Mouse (Mus musculus): ENCODE measurements around the gene Platr17. TPM values are rescaled to one million over a fixed set of nuclear protein-coding genes. Genes with fewer than 3 reads are reported as not detected.

Gene Platr17
- total RNA-seq, 2 experiments from 2014 or later, result not detected

- DNase-seq, result peak; percentile 59
- intact Hi-C loops (cut with DNase I), result no loop called here
Measured at GRCm38 (mm10) chr17:33919351-33920281, 14.7 kb downstream of the Platr17 start.

GRCm38 (mm10) chr17:33920282-33921097 is 15.6 kb downstream of the Platr17 start:
- intact Hi-C loops (cut with DNase I), result no loop called here
- DNase-seq, result peak; percentile 85

GRCm38 (mm10) chr17:33921361-33921760 is 16.4 kb downstream of the Platr17 start:
- no peak for DNase-seq
- intact Hi-C loops (cut with DNase I), result no loop called here

GRCm38 (mm10) chr17:33924577-33925283 is 19.8 kb downstream of the Platr17 start:
- intact Hi-C loops (cut with DNase I), result no loop called here
- DNase-seq, result no peak

- intact Hi-C loops (cut with DNase I), result no loop called here
- no peak for DNase-seq
Measured at GRCm38 (mm10) chr17:33925406-33926116, 20.6 kb downstream of the Platr17 start.

GRCm38 (mm10) chr17:33926207-33926932 is 21.4 kb downstream of the Platr17 start:
- no peak for DNase-seq
- intact Hi-C loops (cut with DNase I), result no loop called here

GRCm38 (mm10) chr17:33928251-33928947 is 23.5 kb downstream of the Platr17 start:
- intact Hi-C loops (cut with DNase I), result no loop called here
- no peak for DNase-seq

- peak; percentile 96 for DNase-seq
- intact Hi-C loops (cut with DNase I), result no loop called here
Measured at GRCm38 (mm10) chr17:33929371-33930279, 24.7 kb downstream of the Platr17 start, which contains the start of gene Rgl2. Gene Rgl2 (plus strand): TSS chr17:33929543.

- DNase-seq, result no peak
- intact Hi-C loops (cut with DNase I), result no loop called here
Measured at GRCm38 (mm10) chr17:33930280-33931158, 25.6 kb downstream of the Platr17 start.

- intact Hi-C loops (cut with DNase I), result no loop called here
- DNase-seq, result no peak
Measured at GRCm38 (mm10) chr17:33931159-33931866, 26.4 kb downstream of the Platr17 start.

- intact Hi-C loops (cut with DNase I), result no loop called here
- no peak for DNase-seq
Measured at GRCm38 (mm10) chr17:33931947-33932346, 27.0 kb downstream of the Platr17 start.

- no peak for DNase-seq
- intact Hi-C loops (cut with DNase I), result no loop called here
Measured at GRCm38 (mm10) chr17:33932448-33932847, 27.5 kb downstream of the Platr17 start.

- intact Hi-C loops (cut with DNase I), result no loop called here
- DNase-seq, result no peak
Measured at GRCm38 (mm10) chr17:33932970-33933369, 28.0 kb downstream of the Platr17 start.

GRCm38 (mm10) chr17:33935422-33936055 is 30.6 kb downstream of the Platr17 start:
- intact Hi-C loops (cut with DNase I), result no loop called here
- no peak for DNase-seq

- DNase-seq, result no peak
Measured at GRCm38 (mm10) chr17:33936993-33937392, 32.1 kb downstream of the Platr17 start.

GRCm38 (mm10) chr17:33938783-33939182 is 33.8 kb downstream of the Platr17 start:
- intact Hi-C loops (cut with DNase I), result no loop called here
- no peak for DNase-seq

More at GRCm38 (mm10) chr17:33936993-33937392, 32.1 kb downstream of the Platr17 start:
- intact Hi-C loops (cut with DNase I), result no loop called here
